16 mouse cellular contexts compared by ENCODE assay signal in the genomic region with DNA sequence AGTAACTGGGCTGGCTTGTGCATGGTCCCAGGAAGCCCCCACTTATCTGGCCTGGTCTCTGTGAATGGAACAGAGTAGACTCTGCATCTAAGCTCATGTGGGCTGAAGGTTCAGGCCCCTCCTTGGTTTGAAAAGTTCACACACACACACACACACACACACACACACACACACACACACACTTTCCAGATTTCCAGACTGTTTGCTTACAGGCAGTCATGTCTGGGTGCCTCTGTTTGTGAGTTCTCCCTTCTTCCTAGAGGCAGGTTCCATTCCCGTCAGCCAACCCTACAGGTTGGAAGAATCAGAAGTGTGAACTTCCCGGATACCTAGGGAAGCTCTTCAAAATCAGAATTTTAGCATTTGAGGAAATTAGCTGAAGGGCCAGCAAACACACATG. TPM values are rescaled to one million over a fixed set of nuclear protein-coding genes. Genes with fewer than 3 reads are reported as not detected.
DNase-seq lines count a peak whose midpoint lies in the region; ATAC-seq and TF ChIP-seq lines count a peak whose summit lies in the region.
"Had no signal": no experiment of that assay in that cellular context is flagged by ENCODE, and none has a peak within 500 bp of the region (broad histone marks: within the 10 kb centered on the region; RNA-seq: fewer than 3 reads in every experiment).

No protein-coding gene starts in this region.

- 16% methylated on average over 2 of the region's 2 CpGs for WGBS in neural tube, embryonic 11.5 days
- WGBS in forebrain, postnatal 0 days = 36% methylated on average over 2 of the region's 2 CpGs
- 27% methylated on average over 2 of the region's 2 CpGs for WGBS in midbrain, embryonic 10.5 days
- WGBS in neural tube, embryonic 14.5 days = 17% methylated on average over 2 of the region's 2 CpGs

- peak overlapping the region; percentile 22; the same call in 1 of the 2 replicates for H3K4me2 ChIP-seq in neural tube, embryonic 11.5 days (ENCODE audit: low read depth)
- H3K4me2 ChIP-seq in forebrain, postnatal 0 days (ENCODE audit: low read depth) = no peak overlapping the region
- no peak overlapping the region for H3K4me2 ChIP-seq in neural tube, embryonic 14.5 days (ENCODE audit: low read depth, low read length)
- H3K4me2 ChIP-seq: heart, embryonic 13.5 days; liver, embryonic 12.5 days had no signal

- 0 out of 2 replicates have a peak, but pooled peaks have one; percentile 1 for ATAC-seq in neural tube, embryonic 11.5 days (ENCODE audit: insufficient read depth, low FRiP score, low TSS enrichment)
- no peak for ATAC-seq in forebrain, postnatal 0 days
- no peak for ATAC-seq in neural tube, embryonic 14.5 days (ENCODE audit: low read depth)
- ATAC-seq: liver, embryonic 12.5 days had no signal

- H3K4me3 ChIP-seq in neural tube, embryonic 11.5 days (ENCODE audit: low read depth, low read length) = no peak overlapping the region
- no peak overlapping the region for H3K4me3 ChIP-seq in forebrain, postnatal 0 days (ENCODE audit: low read depth, low read length)
- H3K4me3 ChIP-seq in midbrain, embryonic 10.5 days = peak overlapping the region; percentile 99
- H3K4me3 ChIP-seq in neural tube, embryonic 14.5 days (ENCODE audit: low read depth, low read length) = no peak overlapping the region
- H3K4me3 ChIP-seq: heart, embryonic 13.5 days; liver, embryonic 12.5 days; megakaryocyte, embryonic 14.5 days had no signal

- no peaks in the 10 kb centered on the region for H3K9me3 ChIP-seq in neural tube, embryonic 11.5 days (ENCODE audit: control insufficient read depth, low read length)
- no peaks in the 10 kb centered on the region for H3K9me3 ChIP-seq in forebrain, postnatal 0 days (ENCODE audit: low read length)
- no peaks in the 10 kb centered on the region for H3K9me3 ChIP-seq in midbrain, embryonic 10.5 days (replicated peaks)
- H3K9me3 ChIP-seq in neural tube, embryonic 14.5 days (ENCODE audit: control insufficient read depth, low read length) = no peaks in the 10 kb centered on the region
- H3K9me3 ChIP-seq: heart, embryonic 13.5 days; liver, embryonic 12.5 days had no signal

- peaks cover 26% of the 10 kb centered on the region for H3K4me1 ChIP-seq in neural tube, embryonic 11.5 days (ENCODE audit: control insufficient read depth, insufficient read depth, low read length)
- peaks cover 6% of the 10 kb centered on the region for H3K4me1 ChIP-seq in forebrain, postnatal 0 days (ENCODE audit: insufficient read depth)
- peaks cover 97% of the 10 kb centered on the region for H3K4me1 ChIP-seq in midbrain, embryonic 10.5 days
- H3K4me1 ChIP-seq in neural tube, embryonic 14.5 days (ENCODE audit: control insufficient read depth, insufficient read depth, low read length) = peaks cover 7% of the 10 kb centered on the region

- H3K27ac ChIP-seq in neural tube, embryonic 11.5 days (ENCODE audit: low read depth, low read length) = peak overlapping the region; percentile 79
- peak overlapping the region; percentile 15 for H3K27ac ChIP-seq in forebrain, postnatal 0 days (ENCODE audit: low read depth, low read length)
- H3K27ac ChIP-seq in midbrain, embryonic 10.5 days (replicated peaks) = peak overlapping the region; percentile 100
- H3K27ac ChIP-seq in neural tube, embryonic 14.5 days (ENCODE audit: low read depth, low read length) = peak overlapping the region; percentile 46; the same call in 1 of the 2 replicates
- H3K27ac ChIP-seq: heart, embryonic 13.5 days; kidney, postnatal 0 days; liver, embryonic 12.5 days had no signal

- no peak overlapping the region; the same call in 1 of the 2 replicates for H3K9ac ChIP-seq in neural tube, embryonic 11.5 days (ENCODE audit: low read length)
- H3K9ac ChIP-seq in forebrain, postnatal 0 days = no peak overlapping the region
- H3K9ac ChIP-seq in neural tube, embryonic 14.5 days (replicated peaks; ENCODE audit: low read depth, low read length) = no peak overlapping the region
- H3K9ac ChIP-seq: heart, embryonic 13.5 days; liver, embryonic 12.5 days had no signal

- no peak for DNase-seq in neural tube, embryonic 11.5 days (ENCODE audit: low spot score)
- DNase-seq in neural tube, embryonic 10.5 days (ENCODE audit: extremely low spot score, low spot score) = no peak
- DNase-seq in forebrain, postnatal 0 days = no peak
- no peak for DNase-seq in midbrain, embryonic 10.5 days (ENCODE audit: low spot score)
- DNase-seq in cerebellum, adult 11-12 months = no peak
- DNase-seq in layer of hippocampus, postnatal 36 days = no peak
- DNase-seq in adrenal gland, adult 8-10 months = no peak
- DNase-seq: adrenal gland, postnatal 25 days; gastrocnemius, postnatal 25 days; thymus, adult 2 months had no signal

- no peaks in the 10 kb centered on the region for H3K36me3 ChIP-seq in neural tube, embryonic 11.5 days (ENCODE audit: control insufficient read depth, insufficient read depth, low read length)
- no peaks in the 10 kb centered on the region for H3K36me3 ChIP-seq in forebrain, postnatal 0 days (ENCODE audit: insufficient read depth)
- no peaks in the 10 kb centered on the region for H3K36me3 ChIP-seq in midbrain, embryonic 10.5 days
- H3K36me3 ChIP-seq in neural tube, embryonic 14.5 days (ENCODE audit: control insufficient read depth, insufficient read depth, low read length) = no peaks in the 10 kb centered on the region
- H3K36me3 ChIP-seq: heart, embryonic 13.5 days; liver, embryonic 12.5 days had no signal

- peaks cover 25% of the 10 kb centered on the region for H3K27me3 ChIP-seq in neural tube, embryonic 11.5 days (ENCODE audit: control insufficient read depth, insufficient read depth, low read length)
- H3K27me3 ChIP-seq in forebrain, postnatal 0 days (ENCODE audit: insufficient read depth, low read length) = no peaks in the 10 kb centered on the region
- peaks cover 55% of the 10 kb centered on the region for H3K27me3 ChIP-seq in midbrain, embryonic 10.5 days (ENCODE audit: low read depth, poor library complexity, severe bottlenecking)
- H3K27me3 ChIP-seq in neural tube, embryonic 14.5 days (ENCODE audit: control insufficient read depth, insufficient read depth, low read length) = peaks cover 16% of the 10 kb centered on the region

- TF ChIP-seq CTCF in forebrain, postnatal 0 days (IDR thresholded peaks at IDR 0.05; ENCODE audit: low read depth) = no peak

RNA-seq across cellular contexts. Expression of gene Sox2, which starts 17.0 kb away (rescaled TPM):
- polyA plus RNA-seq in neural tube, embryonic 11.5 days (2014; fragmentation: Nextera tagmentation; extraction: Ambion mirVana) = 32.5 and 36.8 TPM in 2 replicates
- 80.9 and 120 TPM in 2 replicates for total RNA-seq in forebrain, postnatal 0 days (2014; rRNA removed)
- 23.1 and 31.0 TPM in 2 replicates for polyA plus RNA-seq in forebrain, postnatal 0 days (2015; fragmentation: Nextera tagmentation; extraction: Ambion mirVana)
- polyA plus RNA-seq in midbrain, embryonic 10.5 days (2016; fragmentation: Nextera tagmentation; extraction: Ambion mirVana) = 28.8 and 31.9 TPM in 2 replicates
- 12.2 and 18.2 TPM in 2 replicates for polyA plus RNA-seq in neural tube, embryonic 14.5 days (2014; fragmentation: Nextera tagmentation; extraction: Ambion mirVana)
- total RNA-seq in layer of hippocampus, postnatal 36 days (2021) = 10 to 100 TPM; 45.6 to 46.9 TPM
- under 1 TPM; 0.28 to 0.38 (median 0.33) TPM for total RNA-seq in adrenal gland, adult 8-10 months (2022)
- total RNA-seq: gastrocnemius, postnatal 25 days; neutrophil, adult 5-6 weeks had no signal
- polyA plus RNA-seq: kidney, postnatal 0 days; liver, embryonic 12.5 days had no signal

Comparison
In these comparisons a context has a peak if more than half of its experiments do, and no peak if none do; other contexts are left out.
1. H3K27ac ChIP-seq: peak in every context shown above with its lines; median percentile 100 in midbrain, embryonic 10.5 days; 79 in neural tube, embryonic 11.5 days; 46 in neural tube, embryonic 14.5 days; 15 in forebrain, postnatal 0 days.